Mouse (Mus musculus) heart, embryonic 15.5 days (tissue): ENCODE data around the gene Dazap2. TPM values are rescaled to one million over a fixed set of nuclear protein-coding genes. Genes with fewer than 3 reads are reported as not detected.

Source experiments
- ATAC-seq: fragments of 200-750 bp; cut with Nextera tagmentation; replicated peaks from 2 replicates; pipeline ENCODE4 v1.8.0; 2017; ENCODE audit warnings: low read depth, moderate TSS enrichment; ENCODE audit not compliant: insufficient number of reproducible peaks, insufficient read depth, low FRiP score
- H3K27ac ChIP-seq: fragments of 300-500 bp; sonication (generic); 2 replicates; pipeline ENCODE4 v1.5.1; 2015; ENCODE audit warnings: mild to moderate bottlenecking, inconsistent platforms
- H3K27me3 ChIP-seq: fragments of 300-500 bp; sonication (generic); 2 replicates; pipeline ENCODE4 v1.6.1; 2015; ENCODE audit warnings: inconsistent platforms
- H3K36me3 ChIP-seq: fragments of 300-500 bp; sonication (generic); 2 replicates; pipeline ENCODE4 v1.6.1; 2015; ENCODE audit warnings: mild to moderate bottlenecking, inconsistent platforms
- H3K4me1 ChIP-seq: fragments of 300-500 bp; sonication (generic); replicated peaks from 2 replicates; pipeline ENCODE4 v1.6.1; 2015; ENCODE audit warnings: inconsistent platforms
- H3K4me2 ChIP-seq: fragments of 300-500 bp; sonication (generic); 2 replicates; pipeline ENCODE4 v1.6.1; 2015; ENCODE audit warnings: inconsistent platforms, mild to moderate bottlenecking, moderate library complexity
- H3K4me3 ChIP-seq: fragments of 300-500 bp; sonication (generic); 2 replicates; pipeline ENCODE4 v1.5.1; 2015; ENCODE audit warnings: mild to moderate bottlenecking, inconsistent platforms
- H3K9ac ChIP-seq: fragments of 300-500 bp; sonication (generic); 2 replicates; pipeline ENCODE4 v1.6.1; 2015; ENCODE audit warnings: mild to moderate bottlenecking, inconsistent platforms
- H3K9me3 ChIP-seq: fragments of 300-500 bp; sonication (generic); replicated peaks from 2 replicates; pipeline ENCODE4 v1.6.1; 2016; ENCODE audit warnings: inconsistent platforms
- WGBS: fragments of 180-500 bp; shearing (Covaris S2); methylation state at CpG from one replicate; pipeline ENCODE4 v1.1.7; 2015; ENCODE audit warnings: mixed read lengths; 5-methylcytosine and 5-hydroxymethylcytosine counted together
- polyA plus RNA-seq: library from polyadenylated mRNA; unstranded; fragments of >200 nt; fragmentation: Nextera tagmentation; extraction: Ambion mirVana; gene quantifications from 2 replicates; pipeline ENCODE4 v1.2.1, GENCODE M21; 2015

Dazap2 gene
- polyA plus RNA-seq, 1 experiment from 2014 or later: 201 TPM

- H3K27ac ChIP-seq: peak overlapping the region; percentile 48
- H3K4me2 ChIP-seq: peak overlapping the region; percentile 26; the same call in 1 of the 2 replicates
- 67% methylated on average over 16 of the region's 16 CpGs for WGBS
Observed at GRCm38 (mm10) chr15:100639972-100640750, 25.0 kb downstream of the Dazap2 start.

GRCm38 (mm10) chr15:100641226-100641810 is 26.2 kb downstream of the Dazap2 start:
- no peaks in the 10 kb centered on the region for H3K36me3 ChIP-seq
- ATAC-seq: no peak
- H3K27me3 ChIP-seq: peaks cover 31% of the 10 kb centered on the region
- H3K9ac ChIP-seq: no peak overlapping the region; the same call in 1 of the 2 replicates
- H3K4me3 ChIP-seq: no peak overlapping the region
- no peaks in the 10 kb centered on the region for H3K9me3 ChIP-seq
- H3K4me2 ChIP-seq: peak overlapping the region; percentile 26
- H3K27ac ChIP-seq: peak overlapping the region; percentile 48; the same call in 1 of the 2 replicates
- peaks cover 28% of the 10 kb centered on the region for H3K4me1 ChIP-seq
- WGBS: 53% methylated on average over 11 of the region's 16 CpGs

More at GRCm38 (mm10) chr15:100639972-100640750, 25.0 kb downstream of the Dazap2 start:
- peaks cover 40% of the 10 kb centered on the region for H3K27me3 ChIP-seq
- no peaks in the 10 kb centered on the region for H3K36me3 ChIP-seq
- no peak for ATAC-seq
- H3K4me1 ChIP-seq: peaks cover 32% of the 10 kb centered on the region
- H3K9ac ChIP-seq: no peak overlapping the region
- no peaks in the 10 kb centered on the region for H3K9me3 ChIP-seq
- H3K4me3 ChIP-seq: no peak overlapping the region

GRCm38 (mm10) chr15:100642451-100642850 is 27.3 kb downstream of the Dazap2 start:
- Histone ChIP-seq H3K4me2 (no peak overlapping the region), H3K4me1 (peaks cover 17% of the 10 kb centered on the region), H3K36me3 (no peaks in the 10 kb centered on the region), H3K9me3 (no peaks in the 10 kb centered on the region), H3K9ac (no peak overlapping the region), H3K27me3 (peaks cover 22% of the 10 kb centered on the region), H3K27ac (no peak overlapping the region), H3K4me3 (no peak overlapping the region)
- 90% methylated on average over 7 of the region's 7 CpGs for WGBS
- no peak for ATAC-seq

GRCm38 (mm10) chr15:100646161-100646560 is 31.0 kb downstream of the Dazap2 start:
- H3K9me3 ChIP-seq: no peaks in the 10 kb centered on the region
- 71% methylated on average over 6 of the region's 6 CpGs for WGBS

GRCm38 (mm10) chr15:100650111-100650510 is 35.0 kb downstream of the Dazap2 start:
- no peak overlapping the region for H3K27ac ChIP-seq
- peaks cover 3% of the 10 kb centered on the region; the same call in 1 of the 2 replicates for H3K27me3 ChIP-seq
- no peak overlapping the region for H3K9ac ChIP-seq
- H3K4me1 ChIP-seq: no peaks in the 10 kb centered on the region
- no peak for ATAC-seq
- no peak overlapping the region for H3K4me3 ChIP-seq
- H3K4me2 ChIP-seq: no peak overlapping the region
- no peaks in the 10 kb centered on the region for H3K36me3 ChIP-seq
- 74% methylated on average over 10 of the region's 10 CpGs for WGBS
- H3K9me3 ChIP-seq: no peaks in the 10 kb centered on the region

More at GRCm38 (mm10) chr15:100646161-100646560, 31.0 kb downstream of the Dazap2 start:
- ATAC-seq: no peak
- Histone ChIP-seq H3K36me3 (no peaks in the 10 kb centered on the region), H3K4me2 (no peak overlapping the region), H3K9ac (no peak overlapping the region), H3K4me3 (no peak overlapping the region), H3K27me3 (peaks cover 7% of the 10 kb centered on the region; the same call in 1 of the 2 replicates), H3K4me1 (peaks cover 4% of the 10 kb centered on the region; the same call in 1 of the 2 replicates), H3K27ac (no peak overlapping the region)

- no peaks in the 10 kb centered on the region for H3K27me3 ChIP-seq
- no peak overlapping the region for H3K27ac ChIP-seq
- 54% methylated on average over 9 of the region's 9 CpGs for WGBS
- no peak overlapping the region for H3K4me2 ChIP-seq
- ATAC-seq: no peak
- no peaks in the 10 kb centered on the region for H3K4me1 ChIP-seq
- no peaks in the 10 kb centered on the region for H3K9me3 ChIP-seq
- H3K4me3 ChIP-seq: no peak overlapping the region
- H3K9ac ChIP-seq: no peak overlapping the region
- H3K36me3 ChIP-seq: no peaks in the 10 kb centered on the region
Observed at GRCm38 (mm10) chr15:100651610-100652009, 36.5 kb downstream of the Dazap2 start.

GRCm38 (mm10) chr15:100654271-100654670 is 39.1 kb downstream of the Dazap2 start:
- ATAC-seq: no peak
- Histone ChIP-seq H3K27me3 (no peaks in the 10 kb centered on the region), H3K36me3 (no peaks in the 10 kb centered on the region), H3K4me3 (no peak overlapping the region), H3K4me2 (no peak overlapping the region), H3K9ac (no peak overlapping the region), H3K27ac (no peak overlapping the region), H3K9me3 (no peaks in the 10 kb centered on the region), H3K4me1 (no peaks in the 10 kb centered on the region)
- WGBS: 76% methylated on average over 1 of the region's 1 CpGs

- Histone ChIP-seq H3K9me3 (no peaks in the 10 kb centered on the region), H3K36me3 (no peaks in the 10 kb centered on the region), H3K4me1 (no peaks in the 10 kb centered on the region), H3K9ac (no peak overlapping the region), H3K4me3 (no peak overlapping the region), H3K27me3 (no peaks in the 10 kb centered on the region), H3K27ac (no peak overlapping the region), H3K4me2 (no peak overlapping the region)
- 83% methylated on average over 5 of the region's 5 CpGs for WGBS
- ATAC-seq: no peak
Observed at GRCm38 (mm10) chr15:100655201-100655600, 40.1 kb downstream of the Dazap2 start.

GRCm38 (mm10) chr15:100660306-100660705 is 45.2 kb downstream of the Dazap2 start:
- no peak overlapping the region for H3K27ac ChIP-seq
- H3K27me3 ChIP-seq: no peaks in the 10 kb centered on the region
- H3K4me3 ChIP-seq: no peak overlapping the region
- ATAC-seq: no peak
- H3K36me3 ChIP-seq: no peaks in the 10 kb centered on the region
- H3K4me1 ChIP-seq: no peaks in the 10 kb centered on the region
- no peaks in the 10 kb centered on the region for H3K9me3 ChIP-seq
- no peak overlapping the region for H3K4me2 ChIP-seq
- WGBS: 74% methylated on average over 9 of the region's 9 CpGs
- H3K9ac ChIP-seq: no peak overlapping the region

GRCm38 (mm10) chr15:100660805-100661204 is 45.7 kb downstream of the Dazap2 start:
- no peaks in the 10 kb centered on the region; the same call in 1 of the 2 replicates for H3K4me1 ChIP-seq
- no peaks in the 10 kb centered on the region for H3K27me3 ChIP-seq
- H3K36me3 ChIP-seq: no peaks in the 10 kb centered on the region
- no peaks in the 10 kb centered on the region for H3K9me3 ChIP-seq
- no peak overlapping the region for H3K27ac ChIP-seq
- H3K4me2 ChIP-seq: no peak overlapping the region
- 83% methylated on average over 5 of the region's 5 CpGs for WGBS
- no peak overlapping the region for H3K9ac ChIP-seq
- no peak for ATAC-seq
- H3K4me3 ChIP-seq: no peak overlapping the region

GRCm38 (mm10) chr15:100664813-100665274 is 49.7 kb downstream of the Dazap2 start:
- Histone ChIP-seq H3K27me3 (no peaks in the 10 kb centered on the region), H3K4me2 (no peak overlapping the region), H3K4me3 (no peak overlapping the region), H3K9me3 (no peaks in the 10 kb centered on the region), H3K4me1 (peaks cover 12% of the 10 kb centered on the region), H3K27ac (no peak overlapping the region), H3K9ac (no peak overlapping the region), H3K36me3 (no peaks in the 10 kb centered on the region)
- 75% methylated on average over 9 of the region's 9 CpGs for WGBS
- ATAC-seq: no peak
